Mouse (Mus musculus): ENCODE results near the gene Gm20918. TPM values are rescaled to one million over a fixed set of nuclear protein-coding genes. Genes with fewer than 3 reads are reported as not detected.
"Not testable (repeated sequence)": the region's sequence is repeated elsewhere in the genome, so short reads cannot be mapped to it uniquely, and the experiment has no call there.

Gene Gm20918
- polyA plus RNA-seq (2012; rRNA removed): not detected in 2 replicates

DNA sequence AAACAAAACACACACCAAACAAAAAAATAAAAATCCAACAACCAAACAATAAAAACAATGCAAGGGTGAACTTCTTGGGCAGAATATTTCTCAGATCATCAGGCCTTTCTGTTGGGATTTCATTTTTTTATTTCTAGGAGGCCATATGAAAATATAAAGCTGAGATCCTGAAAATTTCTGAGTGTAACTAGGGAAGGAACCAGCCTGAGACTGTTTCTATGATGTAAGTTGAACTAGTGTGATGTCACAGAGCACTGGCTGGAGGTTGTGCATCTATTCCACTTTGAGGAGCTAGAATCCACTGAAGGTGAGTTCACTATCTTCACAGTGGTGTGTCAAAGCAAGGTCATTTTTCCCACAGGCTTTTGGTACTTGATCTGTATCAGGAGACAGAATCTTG, at the start of gene Gm20918:
Gene Gm20918 (plus strand): TSS at position 301 of the 400 bp plus-strand sequence.
- not testable (repeated sequence) for DNase-seq

More for the DNA sequence above, at the start of gene Gm20918:
- H3K36me3 ChIP-seq (ENCODE audit: control insufficient read depth, insufficient read depth, low read length); H3K4me1 ChIP-seq (replicated peaks; ENCODE audit: control insufficient read depth, insufficient read depth, low read length); H3K27ac ChIP-seq (ENCODE audit: control insufficient read depth, insufficient read depth, low read length); H3K27me3 ChIP-seq (ENCODE audit: control insufficient read depth, insufficient read depth, low read length); H3K4me3 ChIP-seq (ENCODE audit: control insufficient read depth, insufficient read depth, low read length): not testable (repeated sequence)

Other genes starting within 250 kb of the Gm20918 start
- gene Gm21820, start 205.5 kb downstream of the Gm20918 start, polyA plus RNA-seq (2012; rRNA removed): not detected in 2 replicates

All from thymus, adult 2 months (tissue).